Mouse (Mus musculus) ES-E14 (cell line): ENCODE results near the gene Pdlim1. TPM values are rescaled to one million over a fixed set of nuclear protein-coding genes. Genes with fewer than 3 reads are reported as not detected.

Experiments used
- DNase-seq: peaks from one replicate; pipeline ENCODE4 v3.0.0-alpha.2; 2013; ENCODE audit warnings: low read depth, low spot score
- H3K27ac ChIP-seq: 2 replicates; pipeline ENCODE4 v1.5.1; 2012; ENCODE audit warnings: low read depth, mild to moderate bottlenecking, low read length, moderate library complexity, mixed read lengths; ENCODE audit not compliant: poor library complexity, insufficient read depth, severe bottlenecking
- H3K36me3 ChIP-seq: 2 replicates; pipeline ENCODE4 v1.6.1; 2012; ENCODE audit warnings: mild to moderate bottlenecking, low read length, moderate library complexity, mixed read lengths; ENCODE audit not compliant: control insufficient read depth, poor library complexity, insufficient read depth, severe bottlenecking
- H3K4me1 ChIP-seq, 2 experiments: fragments of 150-350 bp in 1 of 2; sonication (generic) in 1 of 2; 2 replicates each; pipeline ENCODE4 v1.6.1; 2012; ENCODE audit warnings: low read length in 2 of 2, mild to moderate bottlenecking in 1 of 2, mixed read lengths in 1 of 2; ENCODE audit not compliant: control insufficient read depth in 2 of 2, insufficient read depth in 2 of 2, poor library complexity in 1 of 2
- H3K4me3 ChIP-seq, 2 experiments: fragments of 150-350 bp in 1 of 2; sonication (generic) in 1 of 2; 2 replicates each; pipeline ENCODE4 v1.5.1; 2012; ENCODE audit warnings: low read length in 2 of 2, low read depth in 1 of 2, mild to moderate bottlenecking in 1 of 2, mixed read lengths in 1 of 2; ENCODE audit not compliant: insufficient read depth in 1 of 2, poor library complexity in 1 of 2, severe bottlenecking in 1 of 2
- H3K9ac ChIP-seq: 2 replicates; pipeline ENCODE4 v1.6.1; 2012; ENCODE audit warnings: low read depth, mild to moderate bottlenecking, low read length, mixed read lengths; ENCODE audit not compliant: poor library complexity, insufficient read depth, severe bottlenecking
- H3K9me3 ChIP-seq: fragments of 150-350 bp; sonication (generic); 2 replicates; pipeline ENCODE4 v1.6.1; 2012; ENCODE audit warnings: low read depth, mild to moderate bottlenecking, low read length; ENCODE audit not compliant: control insufficient read depth, insufficient read depth
- CHD2 ChIP-seq: IDR thresholded peaks from 2 replicates; pipeline ENCODE4 v1.6.1; 2014; ENCODE audit warnings: mild to moderate bottlenecking, low read depth, low read length, inconsistent platforms
- HCFC1 ChIP-seq: IDR thresholded peaks from 2 replicates; pipeline ENCODE4 v1.6.1; 2012; ENCODE audit warnings: low read length, inconsistent platforms, borderline replicate concordance; ENCODE audit not compliant: insufficient read depth
- MAFK ChIP-seq: IDR thresholded peaks from 2 replicates; pipeline ENCODE4 v1.6.1; 2014; ENCODE audit warnings: mild to moderate bottlenecking, low read depth, low read length, inconsistent platforms; ENCODE audit not compliant: insufficient read depth
- ZC3H11A ChIP-seq: IDR thresholded peaks from 2 replicates; pipeline ENCODE4 v1.6.1; 2012; ENCODE audit warnings: low read depth, mild to moderate bottlenecking, inconsistent platforms, low read length, borderline replicate concordance
- ZNF384 ChIP-seq: IDR thresholded peaks from 2 replicates; pipeline ENCODE4 v1.6.1; 2012; ENCODE audit warnings: low read depth, low read length, inconsistent platforms
- in situ Hi-C, 2 experiments: fragments of 600-800 bp; cut with MboI; formaldehyde crosslinking; loops; one replicate each; pipeline ENCODE4 v1.15.1; 2025; ENCODE audit warnings: low sequenced_read_pairs in 2 of 2, inconsistent platforms in 1 of 2; ENCODE audit not compliant: unreplicated experiment in 2 of 2
- total RNA-seq: library from RNA; depleted of rRNA; stranded (reverse); fragments of 300-350 nt; gene quantifications from 2 replicates; pipeline ENCODE4 v1.2.3, GENCODE M21; 2012

The Pdlim1 gene
- total RNA-seq, 1 experiment, result 59.7 TPM

GRCm38 (mm10) chr19:40311631-40312030 lies 40.0 kb upstream of the Pdlim1 start:
- peaks cover 0 to 3% of the 10 kb centered on the region in 2 experiments; a peak in 1 of 4 replicates for H3K4me1 ChIP-seq
- in situ Hi-C loops, result no loop called here

GRCm38 (mm10) chr19:40310410-40311130 lies 38.9 kb upstream of the Pdlim1 start:
- H3K4me1 ChIP-seq, result peaks cover 0 to 3% of the 10 kb centered on the region in 2 experiments; a peak in 1 of 4 replicates
- H3K36me3 ChIP-seq, result no peaks in the 10 kb centered on the region; the same call in 1 of the 2 replicates
- DNase-seq, result no peak
- in situ Hi-C loops, result no loop called here
- H3K9me3 ChIP-seq, result no peaks in the 10 kb centered on the region
- H3K4me3 ChIP-seq, result no peak overlapping the region
- H3K27ac ChIP-seq, result no peak overlapping the region
- H3K9ac ChIP-seq, result no peak overlapping the region
- TF ChIP-seq HCFC1 (no peak), ZNF384 (no peak), ZC3H11A (no peak), CHD2 (no peak), MAFK (no peak)

More at GRCm38 (mm10) chr19:40311631-40312030, 40.0 kb upstream of the Pdlim1 start:
- TF ChIP-seq ZNF384 (no peak), HCFC1 (no peak), ZC3H11A (no peak), MAFK (no peak), CHD2 (no peak)
- H3K36me3 ChIP-seq, result no peaks in the 10 kb centered on the region; the same call in 1 of the 2 replicates
- no peak overlapping the region for H3K4me3 ChIP-seq
- no peak overlapping the region for H3K9ac ChIP-seq
- DNase-seq, result no peak
- H3K27ac ChIP-seq, result no peak overlapping the region
- H3K9me3 ChIP-seq, result no peaks in the 10 kb centered on the region

GRCm38 (mm10) chr19:40309911-40310310 lies 38.3 kb upstream of the Pdlim1 start:
- Histone ChIP-seq H3K36me3 (no peaks in the 10 kb centered on the region; the same call in 1 of the 2 replicates), H3K4me1 (peaks cover 0 to 3% of the 10 kb centered on the region in 2 experiments; a peak in 1 of 4 replicates), H3K27ac (no peak overlapping the region), H3K9ac (no peak overlapping the region), H3K4me3 (no peak overlapping the region), H3K9me3 (no peaks in the 10 kb centered on the region)
- in situ Hi-C loops, result no loop called here
- TF ChIP-seq MAFK (no peak), ZNF384 (no peak), ZC3H11A (no peak), HCFC1 (no peak), CHD2 (no peak)
- DNase-seq, result no peak

GRCm38 (mm10) chr19:40307550-40307949 lies 35.9 kb upstream of the Pdlim1 start:
- Histone ChIP-seq H3K4me3 (no peak overlapping the region), H3K9ac (no peak overlapping the region), H3K9me3 (no peaks in the 10 kb centered on the region), H3K4me1 (peaks cover 0 to 3% of the 10 kb centered on the region in 2 experiments; a peak in 1 of 4 replicates), H3K27ac (no peak overlapping the region), H3K36me3 (no peaks in the 10 kb centered on the region)
- no peak for TF ChIP-seq ZNF384
- TF ChIP-seq MAFK, result no peak
- no peak for TF ChIP-seq HCFC1
- TF ChIP-seq CHD2, result no peak
- no peak for TF ChIP-seq ZC3H11A
- DNase-seq, result no peak
- in situ Hi-C loops, result no loop called here
